Mouse (Mus musculus): ENCODE measurements around the gene Gm43191. TPM values are rescaled to one million over a fixed set of nuclear protein-coding genes. Genes with fewer than 3 reads are reported as not detected.
"Not testable (repeated sequence)": the region's sequence is repeated elsewhere in the genome, so short reads cannot be mapped to it uniquely, and the experiment has no call there.

Gene Gm43191
- polyA plus RNA-seq, 1 experiment from 2014 or later = not detected

DNA sequence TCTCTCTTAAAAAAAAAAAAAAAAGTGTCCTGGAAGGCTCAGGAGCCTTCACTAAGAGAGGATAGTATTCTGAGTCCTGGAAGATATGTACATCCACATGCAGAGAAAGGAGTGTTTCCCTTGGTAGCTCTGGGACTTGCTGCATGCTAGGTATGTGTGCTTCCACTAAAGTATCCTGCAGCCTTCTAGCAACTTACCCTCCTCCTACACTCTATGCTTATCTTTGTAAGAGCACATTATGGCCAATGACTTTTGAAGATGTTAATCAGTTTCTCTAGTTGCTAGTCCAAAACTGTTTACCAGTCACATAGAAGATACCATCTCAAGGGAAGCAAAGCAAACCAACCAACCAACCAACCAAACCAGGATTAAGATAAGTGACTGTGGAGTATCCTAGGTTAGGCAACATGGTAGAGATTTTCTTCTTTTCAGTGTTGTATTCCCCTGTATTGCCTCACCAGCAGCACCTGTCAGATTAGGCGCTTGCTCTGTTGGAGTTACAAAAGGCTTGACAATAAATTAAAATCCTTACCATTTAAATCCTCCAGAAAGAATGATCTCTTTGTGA, 24.7 kb upstream of the Gm43191 start:
- no peak overlapping the region for H3K27ac ChIP-seq (replicated peaks)
- ATAC-seq (ENCODE audit: insufficient number of reproducible peaks, low FRiP score, low TSS enrichment, low read depth) = no peak
- H3K9ac ChIP-seq = no peak overlapping the region
- no peak overlapping the region for H3K4me3 ChIP-seq (replicated peaks)
- no peaks in the 10 kb centered on the region for H3K36me3 ChIP-seq
- H3K9me3 ChIP-seq (replicated peaks) = no peaks in the 10 kb centered on the region
- H3K4me2 ChIP-seq (replicated peaks) = no peak overlapping the region
- no peaks in the 10 kb centered on the region for H3K27me3 ChIP-seq
- 86% methylated on average over 1 of the region's 1 CpGs for WGBS
- H3K4me1 ChIP-seq = peaks cover under 1% of the 10 kb centered on the region; the same call in 1 of the 2 replicates

DNA sequence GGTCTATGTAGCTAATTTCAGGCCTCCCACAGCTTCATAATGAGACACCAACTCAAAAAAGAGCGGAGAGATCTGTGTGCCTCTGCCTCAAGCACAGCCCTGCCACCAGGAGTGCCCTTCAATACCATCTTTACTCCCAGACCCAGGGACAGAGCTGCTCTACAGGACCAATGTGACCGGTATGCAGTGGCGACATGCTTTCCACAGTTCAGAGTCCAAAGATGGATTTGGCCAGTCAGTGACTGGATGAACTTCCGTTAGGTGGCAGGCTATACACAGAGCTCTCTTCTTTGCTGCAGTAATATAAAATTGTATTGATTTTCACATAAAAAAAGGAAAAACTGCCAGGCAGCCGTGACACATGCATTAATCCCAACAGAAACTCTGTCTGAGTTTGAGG, 22.8 kb upstream of the Gm43191 start:
- Histone ChIP-seq H3K4me2 (replicated peaks) (no peak overlapping the region), H3K36me3 (no peaks in the 10 kb centered on the region), H3K4me1 (no peaks in the 10 kb centered on the region), H3K9ac (no peak overlapping the region), H3K9me3 (replicated peaks) (no peaks in the 10 kb centered on the region), H3K27me3 (no peaks in the 10 kb centered on the region), H3K27ac (replicated peaks) (no peak overlapping the region), H3K4me3 (replicated peaks) (no peak overlapping the region)
- no peak for ATAC-seq (ENCODE audit: insufficient number of reproducible peaks, low FRiP score, low TSS enrichment, low read depth)
- WGBS = 91% methylated on average over 5 of the region's 5 CpGs

DNA sequence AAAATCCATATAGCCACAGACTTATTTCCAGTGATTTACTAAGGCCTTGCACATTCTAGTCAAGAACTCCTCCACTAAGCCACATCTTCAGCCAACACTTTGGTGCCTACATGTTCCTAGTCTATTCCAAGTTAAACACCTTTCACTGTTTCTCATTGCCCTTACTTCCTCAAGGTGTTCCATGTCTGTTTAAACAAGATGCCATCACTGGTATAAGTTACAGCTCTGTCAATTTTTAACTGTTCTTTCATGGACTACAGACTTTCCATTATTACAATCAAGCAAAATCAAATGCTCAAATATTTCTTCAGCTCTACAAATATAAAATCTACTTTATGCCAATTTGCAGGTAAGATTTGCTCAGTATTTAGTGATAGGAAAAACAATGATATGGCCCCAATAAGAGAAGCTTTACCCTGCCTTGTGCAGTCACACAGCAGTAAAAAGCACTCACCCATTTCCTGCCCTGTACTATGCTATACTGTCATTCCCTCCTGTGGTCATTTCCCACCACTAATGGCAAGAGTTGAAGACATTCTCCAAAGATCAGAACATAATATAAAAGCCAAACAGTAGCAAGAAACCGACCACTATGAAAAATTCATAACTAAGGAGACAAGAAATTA, 21.7 kb upstream of the Gm43191 start:
- 98% methylated on average over 1 of the region's 1 CpGs for WGBS
- no peak overlapping the region for H3K9ac ChIP-seq
- ATAC-seq (ENCODE audit: insufficient number of reproducible peaks, low FRiP score, low TSS enrichment, low read depth) = no peak

DNA sequence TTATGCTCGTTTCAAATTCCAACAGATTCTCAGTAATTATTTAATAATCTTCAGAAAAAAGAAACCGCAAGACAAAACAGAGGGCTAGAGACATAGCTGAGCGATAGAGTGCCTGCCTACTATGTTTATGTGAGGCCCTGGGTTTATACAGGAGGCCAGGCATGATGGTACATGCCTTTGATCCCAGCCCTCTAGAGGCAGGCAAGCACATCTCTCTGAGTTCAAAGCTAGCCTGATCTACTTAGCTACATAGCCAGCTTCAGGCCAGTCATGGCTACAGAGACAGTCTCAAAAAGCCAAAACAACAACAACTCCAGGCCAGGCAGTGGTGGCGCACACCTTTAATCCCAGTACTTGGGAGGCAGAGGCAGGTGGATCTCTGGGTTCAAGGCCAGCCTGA, 20.5 kb upstream of the Gm43191 start:
- Histone ChIP-seq H3K9me3 (replicated peaks) (no peaks in the 10 kb centered on the region), H3K9ac (no peak overlapping the region), H3K27me3 (no peaks in the 10 kb centered on the region), H3K4me2 (replicated peaks) (no peak overlapping the region), H3K4me3 (replicated peaks) (no peak overlapping the region), H3K36me3 (no peaks in the 10 kb centered on the region), H3K27ac (replicated peaks) (no peak overlapping the region), H3K4me1 (no peaks in the 10 kb centered on the region)
- no peak for ATAC-seq (ENCODE audit: insufficient number of reproducible peaks, low FRiP score, low TSS enrichment, low read depth)
- 86% methylated on average over 4 of the region's 4 CpGs for WGBS

More for the DNA sequence above, 21.7 kb upstream of the Gm43191 start:
- H3K27ac ChIP-seq (replicated peaks) = no peak overlapping the region
- no peaks in the 10 kb centered on the region for H3K27me3 ChIP-seq
- no peak overlapping the region for H3K4me3 ChIP-seq (replicated peaks)
- H3K4me2 ChIP-seq (replicated peaks) = no peak overlapping the region
- no peaks in the 10 kb centered on the region for H3K9me3 ChIP-seq (replicated peaks)
- no peaks in the 10 kb centered on the region for H3K36me3 ChIP-seq
- no peaks in the 10 kb centered on the region for H3K4me1 ChIP-seq

DNA sequence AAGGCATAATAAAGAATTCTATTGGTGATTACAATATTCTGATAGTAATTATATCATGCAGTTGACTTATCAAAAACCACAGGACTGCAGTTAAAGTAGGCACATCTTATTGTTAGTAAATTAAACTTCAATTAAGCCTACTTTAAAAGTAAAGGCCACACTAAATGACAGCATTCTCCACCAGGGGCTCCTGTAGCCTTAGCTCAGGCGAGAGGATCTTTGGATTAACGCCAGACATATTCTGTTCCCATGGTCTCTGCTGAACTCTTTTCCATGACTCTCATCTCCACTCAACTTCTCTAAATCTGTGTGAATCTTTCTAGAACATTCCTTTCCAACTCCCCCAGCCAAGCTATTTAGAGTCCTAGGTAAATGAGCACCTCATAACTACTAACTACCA, 17.7 kb upstream of the Gm43191 start:
- Histone ChIP-seq H3K36me3 (no peaks in the 10 kb centered on the region), H3K27me3 (no peaks in the 10 kb centered on the region), H3K4me1 (no peaks in the 10 kb centered on the region), H3K4me2 (replicated peaks) (no peak overlapping the region), H3K4me3 (replicated peaks) (no peak overlapping the region), H3K27ac (replicated peaks) (no peak overlapping the region), H3K9me3 (replicated peaks) (no peaks in the 10 kb centered on the region), H3K9ac (no peak overlapping the region)
- 64% methylated on average over 2 of the region's 2 CpGs for WGBS
- ATAC-seq (ENCODE audit: insufficient number of reproducible peaks, low FRiP score, low TSS enrichment, low read depth) = no peak

DNA sequence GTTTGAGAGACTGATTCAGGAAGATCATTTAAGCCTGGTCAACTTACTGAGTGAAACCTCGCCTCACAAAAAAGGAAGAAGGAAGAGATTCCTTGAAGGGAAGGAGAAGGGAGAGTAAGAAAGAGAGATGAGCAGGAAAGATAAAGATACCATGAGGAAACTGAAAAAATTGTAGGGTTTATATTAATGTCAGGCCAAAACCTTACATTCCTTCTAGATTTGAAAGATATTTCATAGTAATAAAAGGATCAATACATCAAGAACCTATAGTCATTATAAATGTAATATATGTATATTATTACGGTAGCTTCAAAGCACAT, 14.6 kb upstream of the Gm43191 start:
- Histone ChIP-seq H3K36me3 (0 out of 2 replicates have a peak, but pooled peaks cover 6% of the 10 kb centered on the region), H3K27ac (replicated peaks) (no peak overlapping the region), H3K4me3 (replicated peaks) (no peak overlapping the region), H3K4me2 (replicated peaks) (no peak overlapping the region), H3K9ac (no peak overlapping the region), H3K27me3 (no peaks in the 10 kb centered on the region), H3K4me1 (no peaks in the 10 kb centered on the region), H3K9me3 (replicated peaks) (no peaks in the 10 kb centered on the region)
- 85% methylated on average over 2 of the region's 2 CpGs for WGBS
- no peak for ATAC-seq (ENCODE audit: insufficient number of reproducible peaks, low FRiP score, low TSS enrichment, low read depth)

DNA sequence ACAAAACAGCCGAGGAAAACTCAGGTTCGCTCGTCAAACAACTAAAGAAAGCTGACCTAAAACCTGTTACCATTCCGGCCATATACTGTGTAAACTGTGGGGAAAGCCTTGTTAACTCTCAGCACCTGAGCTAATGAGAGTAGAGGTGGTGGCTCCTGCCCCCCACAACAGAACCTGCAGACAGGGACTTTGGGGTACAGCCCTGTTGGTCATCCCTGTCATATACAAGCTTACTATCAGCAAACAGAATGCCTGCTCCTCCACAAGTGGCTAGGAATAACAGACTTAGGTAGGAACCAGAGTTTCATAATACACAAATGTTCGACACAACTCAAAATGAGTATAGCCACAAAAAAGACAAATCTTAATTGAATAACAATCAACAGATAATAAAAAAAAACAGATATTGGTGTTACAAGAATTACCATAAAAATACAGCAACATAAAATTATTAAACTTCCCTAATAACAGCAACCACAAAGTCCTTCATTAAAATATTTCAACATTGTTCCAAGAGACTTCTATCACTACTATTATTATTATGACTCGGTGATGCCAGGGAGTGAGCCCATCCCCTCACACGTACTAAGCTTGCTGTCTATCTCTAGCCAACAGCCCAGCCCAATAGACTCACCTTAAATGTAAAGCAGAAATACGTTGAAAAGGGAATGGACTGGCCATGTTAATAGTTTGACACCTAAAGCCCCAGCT, 14.1 kb upstream of the Gm43191 start:
- no peaks in the 10 kb centered on the region for H3K4me1 ChIP-seq
- H3K4me2 ChIP-seq (replicated peaks) = no peak overlapping the region
- no peaks in the 10 kb centered on the region for H3K9me3 ChIP-seq (replicated peaks)
- WGBS = 87% methylated on average over 8 of the region's 8 CpGs
- ATAC-seq (ENCODE audit: insufficient number of reproducible peaks, low FRiP score, low TSS enrichment, low read depth) = no peak
- H3K36me3 ChIP-seq = 0 out of 2 replicates have a peak, but pooled peaks cover 6% of the 10 kb centered on the region
- no peak overlapping the region for H3K9ac ChIP-seq
- no peaks in the 10 kb centered on the region for H3K27me3 ChIP-seq
- no peak overlapping the region for H3K27ac ChIP-seq (replicated peaks)
- H3K4me3 ChIP-seq (replicated peaks) = no peak overlapping the region

DNA sequence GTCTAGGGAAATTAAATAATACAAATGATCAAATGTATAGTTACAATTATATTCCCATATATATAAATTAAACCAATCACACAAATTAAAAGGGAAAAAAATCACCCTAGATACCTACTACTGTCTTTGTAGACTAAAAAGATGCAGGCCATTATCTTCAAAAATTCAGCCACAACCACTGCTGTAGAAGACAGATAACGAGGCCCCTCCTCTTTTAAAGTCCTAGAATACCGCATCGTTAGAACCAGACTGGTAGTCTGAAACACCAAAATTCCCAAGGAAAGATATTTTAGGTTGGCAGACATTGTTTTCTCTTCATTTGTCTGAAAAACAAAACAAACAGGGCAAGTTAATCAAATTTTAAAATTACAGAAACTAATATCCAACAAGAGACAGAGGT, 13.3 kb upstream of the Gm43191 start:
- Histone ChIP-seq H3K4me1 (no peaks in the 10 kb centered on the region), H3K36me3 (0 out of 2 replicates have a peak, but pooled peaks cover 6% of the 10 kb centered on the region), H3K9ac (no peak overlapping the region), H3K27ac (replicated peaks) (no peak overlapping the region), H3K27me3 (no peaks in the 10 kb centered on the region), H3K4me3 (replicated peaks) (no peak overlapping the region), H3K9me3 (replicated peaks) (no peaks in the 10 kb centered on the region), H3K4me2 (replicated peaks) (no peak overlapping the region)
- ATAC-seq (ENCODE audit: insufficient number of reproducible peaks, low FRiP score, low TSS enrichment, low read depth) = no peak
- WGBS = 89% methylated on average over 3 of the region's 3 CpGs

DNA sequence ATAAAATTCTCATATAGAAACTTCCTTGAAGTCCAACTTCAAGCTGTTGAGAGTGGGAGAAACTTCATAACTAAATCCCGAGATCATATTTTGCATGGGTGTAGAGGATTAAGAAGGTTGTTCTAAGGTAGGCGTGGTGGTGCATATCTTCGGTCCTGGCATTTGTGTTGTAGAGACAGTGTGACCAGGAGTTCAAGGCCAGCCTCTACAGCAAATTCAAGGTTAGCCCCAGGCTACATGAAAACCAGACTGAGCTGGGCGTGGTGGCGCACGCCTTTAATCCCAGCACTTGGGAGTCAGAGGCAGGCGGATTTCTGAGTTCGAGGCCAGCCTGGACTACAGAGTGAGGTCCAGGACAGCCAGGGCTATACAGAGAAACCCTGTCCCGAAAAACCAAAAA, 16.8 kb downstream of the Gm43191 start:
- not testable (repeated sequence) for ATAC-seq (ENCODE audit: insufficient number of reproducible peaks, low FRiP score, low TSS enrichment, low read depth); H3K4me3 ChIP-seq (replicated peaks); H3K9me3 ChIP-seq (replicated peaks); H3K36me3 ChIP-seq; H3K27ac ChIP-seq (replicated peaks); H3K4me2 ChIP-seq (replicated peaks); H3K9ac ChIP-seq; H3K27me3 ChIP-seq
- 90% methylated on average over 9 of the region's 9 CpGs for WGBS
- peaks cover 21% of the 10 kb centered on the region for H3K4me1 ChIP-seq

DNA sequence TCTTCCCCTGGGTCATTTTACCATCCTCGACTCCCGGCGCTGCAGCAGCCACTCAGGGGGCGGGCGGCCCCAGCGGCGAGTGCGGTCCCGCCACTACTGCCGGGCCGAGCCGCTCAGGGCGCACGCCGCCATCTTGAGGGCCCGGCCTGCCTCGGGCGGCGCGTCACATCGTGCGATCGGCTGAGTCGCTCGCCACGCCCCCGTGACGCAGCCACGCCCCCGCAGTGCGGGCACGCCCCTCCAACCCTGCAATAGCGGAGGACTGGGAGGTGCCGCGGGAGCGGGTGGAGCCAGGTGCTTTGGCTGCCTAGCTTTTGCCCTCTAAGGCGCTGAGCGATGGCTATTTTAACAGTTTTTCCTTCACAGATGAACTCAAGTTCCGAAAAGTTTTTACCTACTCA, 18.6 kb downstream of the Gm43191 start, which contains the start of gene Mfsd14a:
Gene Mfsd14a, minus strand, starts transcription at position 215 of the 401 bp plus-strand sequence.
- Histone ChIP-seq H3K4me1 (peaks cover 29% of the 10 kb centered on the region), H3K27ac (replicated peaks) (peak within 1 kb of the TSS; percentile 95), H3K36me3 (no peaks in the 10 kb centered on the region), H3K4me2 (replicated peaks) (peak within 1 kb of the TSS; percentile 63), H3K4me3 (replicated peaks) (peak within 1 kb of the TSS; percentile 94), H3K9ac (peak within 1 kb of the TSS; percentile 97), H3K9me3 (replicated peaks) (no peaks in the 10 kb centered on the region), H3K27me3 (no peaks in the 10 kb centered on the region)
- peak; percentile 100 for ATAC-seq (ENCODE audit: insufficient number of reproducible peaks, low FRiP score, low TSS enrichment, low read depth)
- WGBS = under 1% methylated on average over 38 of the region's 39 CpGs

DNA sequence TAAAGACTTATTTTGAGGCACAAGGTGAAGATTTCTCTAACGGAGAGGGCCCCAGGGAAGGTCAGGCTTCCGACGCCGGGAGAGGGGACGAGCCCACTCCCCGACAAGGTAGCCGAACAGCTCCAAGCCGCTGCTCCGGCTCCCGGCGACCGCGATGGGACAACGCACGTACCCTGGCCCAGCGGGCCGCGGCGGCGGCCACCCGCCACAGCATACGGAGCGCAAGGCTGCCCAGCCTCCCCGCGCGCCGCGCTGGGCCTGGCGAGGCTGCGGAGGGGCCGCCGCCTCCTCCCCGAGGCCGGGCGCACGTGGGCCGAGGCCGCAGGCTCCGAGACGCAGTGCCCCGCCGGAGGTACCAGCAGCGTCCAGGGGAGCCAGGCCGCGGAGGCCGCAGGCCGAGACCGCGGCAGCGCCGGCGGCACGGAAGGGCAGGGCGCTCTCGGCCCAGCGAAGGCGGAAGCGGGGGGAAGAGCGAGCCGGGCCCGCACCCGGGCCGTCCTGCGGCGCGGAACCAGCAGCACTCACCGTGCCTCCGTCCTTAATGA, 19.1 kb downstream of the Gm43191 start:
- ATAC-seq (ENCODE audit: insufficient number of reproducible peaks, low FRiP score, low TSS enrichment, low read depth) = peak; percentile 84
- peak overlapping the region; percentile 95 for H3K27ac ChIP-seq (replicated peaks)
- WGBS = under 1% methylated on average over 53 of the region's 68 CpGs
- peak overlapping the region; percentile 97 for H3K9ac ChIP-seq
- H3K9me3 ChIP-seq (replicated peaks) = no peaks in the 10 kb centered on the region
- peak overlapping the region; percentile 58 for H3K4me2 ChIP-seq (replicated peaks)
- H3K36me3 ChIP-seq = no peaks in the 10 kb centered on the region
- peaks cover 35% of the 10 kb centered on the region for H3K4me1 ChIP-seq
- H3K27me3 ChIP-seq = no peaks in the 10 kb centered on the region
- peak overlapping the region; percentile 94 for H3K4me3 ChIP-seq (replicated peaks)
